Mouse (Mus musculus) lung, postnatal 10 days (tissue): ENCODE data around the gene Tmem256.
A peak's percentile ranks its signal among the peaks of the same experiment; 100 is the strongest.
"Not testable (repeated sequence)": the region's sequence is repeated elsewhere in the genome, so short reads cannot be mapped to it uniquely, and the experiment has no call there.

ENCODE experiments used
- DNase-seq: peaks from one replicate; pipeline ENCODE4 v3.0.0; 2021

Gene Tmem256

GRCm38 (mm10) chr11:69858113-69858998 lies 20.0 kb downstream of the Tmem256 start, which contains the start of gene Tnk1:
Gene Tnk1, minus strand, starts transcription at chr11:69858730.
- DNase-seq, result peak; percentile 68

- DNase-seq, result not testable (repeated sequence)
Measured at GRCm38 (mm10) chr11:69863729-69864128, 25.4 kb downstream of the Tmem256 start.

- no peak for DNase-seq
Measured at GRCm38 (mm10) chr11:69864138-69864860, 26.0 kb downstream of the Tmem256 start.

GRCm38 (mm10) chr11:69865561-69865960 lies 27.2 kb downstream of the Tmem256 start:
- no peak for DNase-seq

- no peak for DNase-seq
Measured at GRCm38 (mm10) chr11:69867335-69867734, 29.0 kb downstream of the Tmem256 start.

GRCm38 (mm10) chr11:69870289-69871069 lies 32.2 kb downstream of the Tmem256 start:
- no peak for DNase-seq

GRCm38 (mm10) chr11:69871822-69872221 lies 33.5 kb downstream of the Tmem256 start:
- DNase-seq, result no peak

GRCm38 (mm10) chr11:69872451-69872850 lies 34.1 kb downstream of the Tmem256 start:
- no peak for DNase-seq

GRCm38 (mm10) chr11:69876186-69876585 lies 37.9 kb downstream of the Tmem256 start:
- DNase-seq, result peak; percentile 91

GRCm38 (mm10) chr11:69876867-69877266 lies 38.6 kb downstream of the Tmem256 start:
- DNase-seq, result peak; percentile 97

GRCm38 (mm10) chr11:69877878-69878277 lies 39.6 kb downstream of the Tmem256 start, which contains the start of gene Tmem95:
Gene Tmem95, minus strand, starts transcription at chr11:69878018.
- no peak for DNase-seq

- DNase-seq, result no peak
Measured at GRCm38 (mm10) chr11:69878399-69878798, 40.1 kb downstream of the Tmem256 start.

- DNase-seq, result no peak
Measured at GRCm38 (mm10) chr11:69878952-69879351, 40.6 kb downstream of the Tmem256 start.

- no peak for DNase-seq
Measured at GRCm38 (mm10) chr11:69879711-69880110, 41.4 kb downstream of the Tmem256 start.

- peak; percentile 91 for DNase-seq
Measured at GRCm38 (mm10) chr11:69880506-69880852, 42.2 kb downstream of the Tmem256 start.

GRCm38 (mm10) chr11:69880853-69881603 lies 42.7 kb downstream of the Tmem256 start, which contains the start of gene Kctd11:
Gene Kctd11, minus strand, starts transcription at chr11:69881406.
- DNase-seq, result peak; percentile 97

- peak; percentile 30 for DNase-seq
Measured at GRCm38 (mm10) chr11:69881787-69882670, 43.7 kb downstream of the Tmem256 start.

GRCm38 (mm10) chr11:69883066-69883465 lies 44.8 kb downstream of the Tmem256 start:
- DNase-seq, result peak; percentile 51

GRCm38 (mm10) chr11:69883527-69884151 lies 45.3 kb downstream of the Tmem256 start:
- no peak for DNase-seq

GRCm38 (mm10) chr11:69884240-69884639 lies 45.9 kb downstream of the Tmem256 start:
- DNase-seq, result peak; percentile 35

GRCm38 (mm10) chr11:69884663-69885062 lies 46.3 kb downstream of the Tmem256 start:
- DNase-seq, result no peak
